Mouse (Mus musculus) heart, postnatal 36 days (tissue): ENCODE measurements at regions not wholly inside any gene's neighbourhood (a gene's known extent, or its start where the extent isn't known, plus 50 kb on each side); places are given as distances from the start of the nearest gene placed in this dataset.

Source experiments
- DNase-seq, 2 experiments: peaks; one replicate each; pipeline ENCODE4 v3.0.0; 2021 to 2022
- intact Hi-C: fragments of 180-260 bp; cut with DNase I; formaldehyde crosslinking; loops from one replicate; pipeline ENCODE4 v1.15.1; 2025

DNA sequence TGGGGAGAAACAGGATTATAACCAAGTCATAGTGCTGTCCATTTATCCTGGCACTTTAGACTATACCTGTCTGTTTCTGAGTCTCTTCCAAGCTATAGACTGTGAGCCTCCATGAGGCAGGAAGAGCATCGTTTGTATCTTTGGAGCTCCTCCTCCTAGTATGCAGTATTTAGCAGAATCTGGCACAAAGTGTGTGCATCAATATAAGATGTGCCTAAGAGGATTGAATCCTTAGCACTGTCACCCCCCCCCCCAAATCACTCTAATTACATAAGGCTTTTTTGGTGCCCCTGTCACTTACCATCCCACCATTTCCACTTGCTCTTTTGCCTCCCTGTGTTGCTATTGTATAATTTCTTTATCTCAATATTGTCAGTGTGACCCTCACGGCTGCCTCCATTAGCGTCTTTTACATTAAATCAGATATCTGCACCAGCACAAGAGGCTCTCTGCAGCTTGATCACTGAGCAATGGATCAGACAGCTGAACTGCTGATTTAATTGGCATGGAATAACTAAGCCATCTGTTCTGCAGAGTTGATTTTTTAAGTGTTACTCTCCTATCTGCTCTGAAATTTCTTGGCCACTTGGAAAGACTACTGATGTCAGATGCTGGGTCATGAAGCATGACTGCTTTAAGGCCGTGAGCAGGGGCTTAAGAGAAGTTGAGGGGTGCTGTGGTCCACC, 85.8 kb upstream of the Hs3st4 start:
- intact Hi-C loops: no loop called here
- DNase-seq: no peak

DNA sequence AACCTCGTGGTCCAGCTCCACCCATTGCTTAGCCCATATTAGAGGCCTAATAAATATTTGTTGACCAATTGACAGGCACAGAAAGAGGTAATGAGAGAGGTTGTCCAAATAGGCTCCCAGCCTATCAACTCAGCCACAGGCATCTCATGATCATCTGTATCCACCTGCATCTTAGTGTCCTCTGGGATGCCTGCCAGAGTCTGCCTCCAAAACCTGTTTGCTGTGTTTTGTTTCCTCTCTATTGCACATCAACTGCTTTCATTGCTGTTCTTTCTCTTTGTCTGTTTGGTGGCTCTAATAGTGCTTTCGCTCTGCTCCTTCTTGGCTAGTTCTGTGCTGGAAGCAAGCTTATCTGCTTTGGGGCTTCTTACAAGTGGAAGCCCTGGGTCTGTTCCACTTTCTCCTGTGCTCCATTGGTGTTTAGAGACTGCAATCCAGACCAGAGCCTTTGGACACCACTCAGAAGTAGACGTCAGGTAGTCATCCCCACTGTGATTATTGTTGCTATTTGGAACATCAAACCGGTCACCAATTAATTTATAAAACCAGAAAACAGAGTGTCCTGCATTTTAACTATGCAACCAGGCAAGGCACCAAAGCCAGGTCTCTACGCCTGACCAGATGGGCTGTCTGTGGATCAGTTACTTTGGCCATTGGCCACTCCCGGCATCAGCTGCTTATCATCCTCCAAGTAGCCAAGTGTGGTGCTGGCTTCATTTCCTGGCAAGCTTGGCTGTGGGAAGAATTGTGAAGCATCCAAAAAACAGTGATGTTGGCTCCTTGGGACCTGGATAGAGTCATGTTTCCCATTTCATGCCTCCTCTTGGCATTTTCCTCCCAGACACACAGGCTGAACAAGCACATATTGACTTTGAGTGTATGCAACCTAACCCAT, 74.5 kb upstream of the Hs3st4 start:
- intact Hi-C loops: no loop called here
- peak; percentile 3 to 12 for DNase-seq

DNA sequence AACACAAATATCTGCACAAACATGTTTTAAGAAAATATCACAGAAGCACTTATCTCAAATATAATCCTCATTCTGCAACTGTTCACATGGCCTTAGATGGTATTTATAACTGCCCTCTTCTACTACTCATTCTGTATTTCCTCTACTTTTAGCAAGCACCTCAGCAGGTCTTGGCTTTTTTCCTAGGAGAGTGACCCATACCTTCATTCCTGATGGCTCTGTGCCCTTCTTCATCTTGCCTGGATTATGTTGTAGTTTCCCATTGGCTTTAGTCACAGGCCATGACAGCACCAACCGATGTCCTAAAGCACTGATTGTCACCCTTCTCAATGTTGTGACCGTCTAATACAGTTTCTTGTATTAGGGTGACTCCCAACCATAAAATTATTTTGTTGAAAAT, 61.2 kb upstream of the Hs3st4 start:
- intact Hi-C loops: no loop called here
- DNase-seq: no peak

DNA sequence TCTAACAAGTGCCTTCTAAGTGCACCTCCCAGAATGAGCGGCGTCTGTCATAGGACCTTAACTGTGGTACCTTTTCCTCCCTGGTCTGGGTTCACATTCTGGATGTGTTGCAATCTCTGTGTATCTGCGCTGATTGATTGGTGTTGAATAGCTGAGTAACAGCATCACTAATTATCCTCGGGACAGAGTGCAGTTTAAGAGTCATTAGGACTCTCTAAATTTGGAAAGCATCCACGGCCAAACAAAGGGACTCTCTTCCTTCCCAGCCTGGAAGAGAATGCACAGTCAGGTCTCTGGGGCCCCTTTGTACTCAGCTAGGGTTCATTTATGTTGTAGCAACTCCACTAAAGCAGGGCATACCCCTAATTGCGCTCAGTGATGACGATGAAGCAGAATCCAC, 50.2 kb upstream of the Hs3st4 start:
- intact Hi-C loops: no loop called here
- no peak for DNase-seq
